Mouse (Mus musculus) E14TG2a.4 (cell line): ENCODE data around the gene Furin.
A peak's percentile ranks its signal among the peaks of the same experiment; 100 is the strongest.

Experiments used
- H3K27me3 ChIP-seq: 2 replicates; pipeline ENCODE4 v1.6.1; 2014; ENCODE audit warnings: low read length, control low read depth; ENCODE audit not compliant: insufficient read depth
- H3K36me3 ChIP-seq: 2 replicates; pipeline ENCODE4 v1.6.1; 2014; ENCODE audit warnings: low read length, control low read depth; ENCODE audit not compliant: insufficient read depth
- H3K4me1 ChIP-seq: replicated peaks from 2 replicates; pipeline ENCODE4 v1.6.1; 2014; ENCODE audit warnings: low read depth, low read length, control low read depth
- H3K4me3 ChIP-seq: replicated peaks from 2 replicates; pipeline ENCODE4 v1.5.1; 2014; ENCODE audit warnings: mild to moderate bottlenecking, low read length
- H3K9me3 ChIP-seq: 2 replicates; pipeline ENCODE4 v1.6.1; 2014; ENCODE audit warnings: low read length, control low read depth
- CTCF ChIP-seq: conservative IDR thresholded peaks from 2 replicates; pipeline ENCODE4 v1.5.1; 2014; ENCODE audit warnings: low read length
- NANOG ChIP-seq: IDR thresholded peaks from 2 replicates; pipeline ENCODE4 v1.6.1; 2014; ENCODE audit warnings: borderline replicate concordance, low read length, mixed read lengths
- POU5F1 ChIP-seq: IDR thresholded peaks from 2 replicates; pipeline ENCODE4 v1.6.1; 2014; ENCODE audit warnings: low read length, borderline replicate concordance

The Furin gene

GRCm38 (mm10) chr7:80341793-80342192 is 63.4 kb downstream of the Furin start:
- Histone ChIP-seq H3K9me3 (no peaks in the 10 kb centered on the region), H3K36me3 (peaks cover 25% of the 10 kb centered on the region), H3K4me3 (no peak overlapping the region), H3K27me3 (peaks cover 29% of the 10 kb centered on the region), H3K4me1 (peaks cover 52% of the 10 kb centered on the region)
- no peak for TF ChIP-seq POU5F1
- TF ChIP-seq NANOG: no peak
- TF ChIP-seq CTCF: no peak

- H3K36me3 ChIP-seq: peaks cover 30% of the 10 kb centered on the region
- H3K4me3 ChIP-seq: peak within 1 kb of the TSS; percentile 80
- peaks cover 42% of the 10 kb centered on the region for H3K4me1 ChIP-seq
- no peaks in the 10 kb centered on the region for H3K9me3 ChIP-seq
- TF ChIP-seq CTCF (peak; percentile 26), POU5F1 (no peak), NANOG (no peak)
- H3K27me3 ChIP-seq: peaks cover 28% of the 10 kb centered on the region
These were observed 64.4 kb downstream of the Furin start, which contains the start of gene Unc45a for GRCm38 (mm10) chr7:80340793-80341192. Unc45a (minus strand) TSS chr7:80341005.

GRCm38 (mm10) chr7:80339793-80340628 is 65.2 kb downstream of the Furin start:
- peak overlapping the region; percentile 80 for H3K4me3 ChIP-seq
- peaks cover 42% of the 10 kb centered on the region for H3K4me1 ChIP-seq
- H3K9me3 ChIP-seq: no peaks in the 10 kb centered on the region
- H3K36me3 ChIP-seq: peaks cover 34% of the 10 kb centered on the region
- H3K27me3 ChIP-seq: peaks cover 24% of the 10 kb centered on the region
- TF ChIP-seq NANOG (no peak), POU5F1 (no peak), CTCF (peak; percentile 77)

- Histone ChIP-seq H3K4me3 (peak overlapping the region; percentile 80), H3K4me1 (peaks cover 48% of the 10 kb centered on the region), H3K9me3 (no peaks in the 10 kb centered on the region), H3K27me3 (peaks cover 24% of the 10 kb centered on the region), H3K36me3 (peaks cover 40% of the 10 kb centered on the region)
- TF ChIP-seq NANOG: no peak
- TF ChIP-seq CTCF: no peak
- TF ChIP-seq POU5F1: no peak
These were observed 65.9 kb downstream of the Furin start for GRCm38 (mm10) chr7:80339371-80339770.
